Mouse (Mus musculus): ENCODE results near the gene Llph. TPM values are rescaled to one million over a fixed set of nuclear protein-coding genes. Genes with fewer than 3 reads are reported as not detected.

The Llph gene
- total and polyA plus RNA-seq, 3 experiments: 75.9 to 237 (median 103) TPM

GRCm38 (mm10) chr10:120201961-120202402 lies 24.9 kb upstream of the Llph start, which contains the start of gene Irak3:
Gene Irak3, minus strand, starts transcription at chr10:120202130.
- H3K36me3 ChIP-seq (replicated peaks in 1 of 2; ENCODE audit: control insufficient read depth in 1 of 2, insufficient read depth in 1 of 2, low read length in 1 of 2): peaks cover 0 to 2% of the 10 kb centered on the region in 2 experiments
- dilution Hi-C loops (cut with MboI; ENCODE audit: extremely low pct_ligation_motif_present, extremely low pct_unique_long_range_greater_than_20kb, low sequenced_read_pairs) (no loop called here), in situ Hi-C loops (cut with MboI; ENCODE audit: low pct_ligation_motif_present, low pct_unique_long_range_greater_than_20kb, low sequenced_read_pairs) (no loop called here)
- H3K79me2 ChIP-seq (replicated peaks; ENCODE audit: control insufficient read depth, extremely low read depth, insufficient read depth, poor library complexity, severe bottlenecking): no peaks in the 10 kb centered on the region
- H3K4me3 ChIP-seq (replicated peaks in 1 of 3; ENCODE audit: low read depth in 2 of 3, low read length in 2 of 3, poor library complexity in 1 of 3): peak within 1 kb of the TSS; percentile 34 to 65 (median 55)
- peaks cover 3% of the 10 kb centered on the region for H3K9me3 ChIP-seq (replicated peaks; ENCODE audit: low read length)
- H3K9ac ChIP-seq (ENCODE audit: insufficient read depth, low read depth): peak within 1 kb of the TSS; percentile 50
- H3K27ac ChIP-seq (ENCODE audit: insufficient read depth, low read depth): peak within 1 kb of the TSS; percentile 35
- TF ChIP-seq POLR2A (IDR thresholded peaks at IDR 0.05; ENCODE audit: low read depth, low read length) (0 out of 2 replicates have a peak, but pooled peaks have one; percentile 5), NELFE (IDR thresholded peaks at IDR 0.05; ENCODE audit: low read depth, low read length) (no peak), ZMIZ1 (IDR thresholded peaks at IDR 0.05; ENCODE audit: low read depth, low read length) (no peak), SMC3 (IDR thresholded peaks at IDR 0.05; ENCODE audit: low read depth, low read length) (peak; percentile 92), RAD21 (IDR thresholded peaks at IDR 0.05; ENCODE audit: low read depth, low read length) (peak; percentile 58), CTCF (conservative IDR thresholded peaks at IDR 0.05 in 1 of 2, IDR thresholded peaks at IDR 0.05 in 1 of 2; ENCODE audit: low read depth in 2 of 2, low read length in 2 of 2) (peak; percentile 84 to 95), MAFK (IDR thresholded peaks at IDR 0.05; ENCODE audit: insufficient replicate concordance, low read length) (no peak)
- H3K4me1 ChIP-seq (ENCODE audit: control insufficient read depth in 1 of 2, insufficient read depth in 2 of 2): peaks cover 10 to 11% of the 10 kb centered on the region in 2 experiments
- DNase-seq (ENCODE audit: extremely low read depth): peak; percentile 68
- peaks cover 4% of the 10 kb centered on the region for H3K27me3 ChIP-seq (replicated peaks)
- H3K4me2 ChIP-seq (ENCODE audit: insufficient read depth, low read depth, poor library complexity, severe bottlenecking): peak within 1 kb of the TSS; percentile 33

GRCm38 (mm10) chr10:120202467-120203250 lies 24.2 kb upstream of the Llph start:
- Histone ChIP-seq H3K4me1 (ENCODE audit: control insufficient read depth in 1 of 2, insufficient read depth in 2 of 2) (peaks cover 6% of the 10 kb centered on the region in 2 experiments), H3K9ac (ENCODE audit: insufficient read depth, low read depth) (no peak overlapping the region), H3K4me3 (replicated peaks in 1 of 3; ENCODE audit: low read depth in 2 of 3, low read length in 2 of 3, poor library complexity in 1 of 3) (no peak overlapping the region), H3K36me3 (replicated peaks in 1 of 2; ENCODE audit: control insufficient read depth in 1 of 2, insufficient read depth in 1 of 2, low read length in 1 of 2) (peaks cover 0 to 2% of the 10 kb centered on the region in 2 experiments), H3K4me2 (ENCODE audit: insufficient read depth, low read depth, poor library complexity, severe bottlenecking) (peak overlapping the region; percentile 16; the same call in 1 of the 2 replicates), H3K27ac (ENCODE audit: insufficient read depth, low read depth) (no peak overlapping the region), H3K27me3 (replicated peaks) (peaks cover 4% of the 10 kb centered on the region), H3K79me2 (replicated peaks; ENCODE audit: control insufficient read depth, extremely low read depth, insufficient read depth, poor library complexity, severe bottlenecking) (no peaks in the 10 kb centered on the region), H3K9me3 (replicated peaks; ENCODE audit: low read length) (peaks cover 3% of the 10 kb centered on the region)
- dilution Hi-C loops (cut with MboI; ENCODE audit: extremely low pct_ligation_motif_present, extremely low pct_unique_long_range_greater_than_20kb, low sequenced_read_pairs): no loop called here
- in situ Hi-C loops (cut with MboI; ENCODE audit: low pct_ligation_motif_present, low pct_unique_long_range_greater_than_20kb, low sequenced_read_pairs): no loop called here
- no peak for DNase-seq (ENCODE audit: extremely low read depth)
- no peak for TF ChIP-seq RCOR1 (conservative IDR thresholded peaks at IDR 0.05; ENCODE audit: low read depth, low read length)
- TF ChIP-seq USF2 (conservative IDR thresholded peaks at IDR 0.05; ENCODE audit: low read depth, low read length): no peak
- TF ChIP-seq ZMIZ1 (IDR thresholded peaks at IDR 0.05; ENCODE audit: low read depth, low read length): no peak
- TF ChIP-seq TCF12 (IDR thresholded peaks at IDR 0.05; ENCODE audit: low read depth, low read length): no peak
- no peak for TF ChIP-seq HCFC1 (IDR thresholded peaks at IDR 0.05; ENCODE audit: low read depth, low read length)
- no peak for TF ChIP-seq POLR2AphosphoS2 (IDR thresholded peaks at IDR 0.05; ENCODE audit: low read depth, low read length)
- TF ChIP-seq USF1 (IDR thresholded peaks at IDR 0.05; ENCODE audit: low read depth, low read length): no peak
- no peak for TF ChIP-seq NELFE (IDR thresholded peaks at IDR 0.05; ENCODE audit: low read depth, low read length)
- no peak for TF ChIP-seq EP300 (IDR thresholded peaks at IDR 0.05; ENCODE audit: low read length)
- no peak for TF ChIP-seq ELF1 (IDR thresholded peaks at IDR 0.05; ENCODE audit: low read depth, low read length)
- no peak for TF ChIP-seq MAFK (IDR thresholded peaks at IDR 0.05; ENCODE audit: insufficient replicate concordance, low read length)
- no peak for TF ChIP-seq POLR2A (IDR thresholded peaks at IDR 0.05; ENCODE audit: low read depth, low read length)
- no peak for TF ChIP-seq JUND (conservative IDR thresholded peaks at IDR 0.05; ENCODE audit: low read depth, low read length)
- no peak for TF ChIP-seq SIN3A (IDR thresholded peaks at IDR 0.05; ENCODE audit: low read length)
- TF ChIP-seq PAX5 (IDR thresholded peaks at IDR 0.05; ENCODE audit: low read length): no peak
- TF ChIP-seq MEF2A (IDR thresholded peaks at IDR 0.05; ENCODE audit: borderline replicate concordance, low read depth, low read length): no peak
- no peak for TF ChIP-seq GABPA (IDR thresholded peaks at IDR 0.05; ENCODE audit: insufficient replicate concordance, low read depth, low read length)
